Mouse (Mus musculus): Measurements from ENCODE around the gene Zbtb20.

Gene Zbtb20

DNA sequence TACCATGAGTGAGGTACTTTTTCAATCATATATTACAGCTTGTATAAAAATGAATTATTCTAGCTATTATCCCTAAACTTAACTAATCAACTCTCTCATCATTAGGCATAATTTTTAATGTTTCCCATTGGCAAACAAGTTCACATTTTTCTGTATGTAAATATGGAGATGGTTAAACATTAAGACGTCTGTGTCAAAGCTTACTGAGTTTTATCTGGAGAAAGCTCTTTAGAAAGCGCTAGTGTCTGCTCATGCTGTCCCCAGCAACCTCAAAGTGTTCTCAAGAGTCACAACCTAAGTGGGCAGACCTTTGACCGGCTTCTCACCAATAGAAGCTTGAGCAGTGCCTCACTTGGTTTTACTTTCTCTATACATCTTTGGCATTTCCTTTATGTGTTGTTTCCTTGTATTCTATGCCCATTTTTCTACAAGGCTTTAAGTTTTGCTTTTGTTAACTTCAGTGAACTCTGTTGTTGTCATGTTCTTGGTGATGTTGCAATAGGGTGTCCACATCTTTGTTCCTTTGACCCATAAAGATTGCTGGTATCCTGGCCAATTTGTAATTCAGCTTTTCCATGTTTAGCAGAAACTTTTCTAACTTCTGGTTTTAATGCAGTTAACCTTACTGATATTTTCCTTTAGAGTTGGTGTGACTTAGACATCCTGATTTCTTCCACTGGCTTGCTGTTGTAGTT, 522.1 kb downstream of the Zbtb20 start:
- no peak for DNase-seq (ENCODE audit: low spot score in 2 of 2)

- DNase-seq (ENCODE audit: low spot score in 2 of 2): no peak
Observed at GRCm38 (mm10) chr16:43399428-43399827, 523.7 kb downstream of the Zbtb20 start.

GRCm38 (mm10) chr16:43400046-43400445, 524.4 kb downstream of the Zbtb20 start:
- no peak for DNase-seq (ENCODE audit: low spot score in 2 of 2)

GRCm38 (mm10) chr16:43400949-43401348, 525.3 kb downstream of the Zbtb20 start:
- DNase-seq (ENCODE audit: low spot score in 2 of 2): no peak

DNA sequence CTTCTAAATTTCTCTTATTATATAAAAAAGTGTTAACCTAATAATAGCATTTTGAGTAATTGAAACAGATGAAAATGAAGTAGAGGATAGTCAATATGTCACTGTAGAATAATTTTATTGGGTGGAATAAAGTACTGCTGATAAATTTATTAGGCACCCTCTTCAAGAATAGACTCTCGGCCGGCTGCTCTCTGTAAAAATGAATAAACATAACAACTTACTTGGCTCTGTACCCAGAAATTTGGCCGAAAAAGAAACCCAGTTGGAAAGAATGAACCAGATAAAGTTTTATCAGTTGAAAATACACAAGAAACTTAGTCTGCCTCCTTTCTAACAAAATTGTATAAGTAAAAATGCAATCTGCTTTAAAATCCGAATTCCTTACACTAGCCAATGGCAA, 527.2 kb downstream of the Zbtb20 start:
- no peak for DNase-seq (ENCODE audit: low spot score in 2 of 2)

GRCm38 (mm10) chr16:43405089-43405488, 529.4 kb downstream of the Zbtb20 start:
- no peak for DNase-seq (ENCODE audit: low spot score in 2 of 2)

GRCm38 (mm10) chr16:43407594-43408142, 532.0 kb downstream of the Zbtb20 start:
- no peak for DNase-seq (ENCODE audit: low spot score in 2 of 2)

DNA sequence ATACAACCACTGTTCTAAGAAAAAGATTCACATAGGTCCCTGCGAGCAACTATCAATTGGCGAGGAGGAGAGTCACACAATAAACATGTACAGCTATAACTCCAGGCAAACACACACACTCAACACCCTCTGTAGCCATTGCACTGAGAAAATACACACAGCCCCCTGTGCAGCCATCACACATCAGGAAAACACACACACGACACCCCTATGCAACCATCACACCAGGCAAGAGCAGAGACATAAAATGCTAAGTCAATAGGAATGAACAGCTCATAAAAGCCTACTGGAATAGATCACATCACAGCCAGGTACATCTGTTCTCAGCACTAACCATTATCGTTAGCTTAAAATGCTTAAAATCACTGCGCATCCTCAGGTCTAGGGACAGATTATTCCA, 532.9 kb downstream of the Zbtb20 start:
- no peak for DNase-seq (ENCODE audit: low spot score in 2 of 2)

DNA sequence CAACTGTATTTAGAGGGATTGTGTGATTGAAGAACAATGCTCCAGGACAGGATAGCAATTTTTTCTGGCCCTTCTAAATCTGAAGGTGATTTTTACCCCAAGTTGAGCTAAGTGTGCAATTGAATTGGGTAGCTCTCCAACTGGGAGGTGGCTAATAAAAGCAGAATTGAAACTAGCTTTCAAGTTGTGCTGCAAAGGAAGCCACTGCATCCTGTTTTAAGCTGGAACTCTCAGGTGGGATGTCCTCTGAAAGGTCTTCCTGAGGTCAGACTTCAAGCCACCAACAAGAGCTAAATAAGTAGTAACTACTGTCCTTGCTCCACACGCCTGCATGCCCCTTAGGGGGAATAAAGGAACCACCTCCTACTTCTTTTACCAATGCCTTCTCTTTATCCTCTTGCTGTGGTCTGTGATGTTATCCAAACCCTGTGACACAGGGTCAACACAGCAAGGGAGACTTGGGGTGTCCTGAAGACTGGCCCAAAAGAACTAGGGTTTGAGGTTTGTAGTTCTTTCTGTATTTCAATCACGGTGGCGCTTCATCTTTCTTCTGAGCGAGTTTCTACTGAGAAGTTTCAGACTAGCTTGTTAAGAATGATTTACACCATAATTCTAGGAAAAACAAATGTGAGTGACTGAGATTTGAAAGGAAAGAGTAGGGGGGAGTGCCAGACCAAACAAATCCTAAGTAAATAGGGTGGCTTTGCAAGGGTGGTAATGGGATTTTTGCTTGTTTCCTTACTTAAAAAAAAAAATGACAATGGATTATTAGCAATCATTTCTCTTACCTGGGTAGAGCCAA, 533.6 kb downstream of the Zbtb20 start:
- DNase-seq (ENCODE audit: low spot score in 2 of 2): no peak

DNA sequence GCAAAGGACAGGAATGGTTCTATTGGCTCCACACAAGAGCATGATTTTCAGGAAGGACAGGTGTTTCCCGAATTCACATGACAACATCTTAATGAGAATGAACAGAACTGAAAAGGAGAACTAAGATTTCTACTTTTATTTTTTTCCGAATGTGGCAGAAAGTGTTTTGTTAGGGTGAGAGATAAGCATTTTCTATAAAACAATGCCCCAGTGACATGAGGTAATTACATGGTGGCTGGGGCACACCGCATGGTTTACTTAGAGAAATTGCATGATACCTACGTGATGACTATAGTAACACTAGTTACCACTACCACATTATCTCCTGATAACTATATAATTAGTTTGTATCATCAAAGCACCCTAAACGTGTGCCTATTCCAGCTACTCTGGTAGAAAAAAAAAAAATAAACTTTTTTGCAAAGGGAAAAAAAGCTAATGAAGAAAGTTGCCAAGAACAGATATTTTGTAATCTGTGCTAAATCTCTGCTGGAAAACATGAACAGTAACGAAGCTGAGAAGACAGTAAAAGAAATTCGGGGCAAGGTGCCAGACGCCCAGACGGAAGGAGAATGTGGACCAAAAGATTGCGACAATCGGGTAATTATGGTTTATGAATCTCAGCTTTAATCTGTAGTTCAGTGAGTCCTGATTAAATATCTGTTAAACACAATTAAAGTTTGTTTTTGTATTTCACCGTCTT, 534.4 kb downstream of the Zbtb20 start:
- no peak for DNase-seq (ENCODE audit: low spot score in 2 of 2)

DNA sequence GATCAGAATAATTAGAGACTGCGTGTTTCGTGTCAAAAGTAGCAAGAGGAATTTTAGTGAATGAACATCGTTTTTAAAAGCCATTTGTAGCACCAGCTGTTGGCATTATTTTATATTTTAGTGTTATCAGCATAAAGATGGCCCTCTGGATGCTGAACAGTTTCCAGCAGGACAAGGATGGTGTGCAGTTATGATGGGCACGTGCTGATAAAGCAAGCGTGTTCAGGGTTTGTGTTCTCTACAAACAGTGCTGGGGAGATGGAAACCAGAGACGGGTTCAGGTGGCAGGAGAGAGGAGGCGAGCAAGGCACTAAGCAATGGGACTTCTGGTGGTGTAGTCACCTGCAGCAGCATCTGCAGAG, 534.9 kb downstream of the Zbtb20 start:
- no peak for DNase-seq (ENCODE audit: low spot score in 2 of 2)

DNA sequence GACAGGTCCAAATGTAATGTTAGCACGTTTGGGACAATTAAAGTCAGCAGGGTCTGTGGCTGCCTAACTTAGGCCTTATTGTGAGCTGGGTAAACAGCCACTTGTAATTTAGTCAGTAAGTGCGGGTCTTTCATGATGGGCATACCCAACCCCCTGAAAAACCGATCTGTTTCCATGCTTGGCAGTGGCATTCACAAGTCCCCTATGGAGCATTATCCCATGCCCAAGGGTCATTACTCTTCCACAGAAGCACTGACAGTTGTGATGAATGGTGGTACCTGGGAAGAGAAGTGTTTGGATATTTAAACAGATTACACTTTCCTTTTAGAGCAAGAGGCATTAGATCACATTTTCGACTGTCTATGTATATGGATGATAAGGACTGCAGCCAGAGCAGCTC, 540.2 kb downstream of the Zbtb20 start:
- DNase-seq (ENCODE audit: low spot score in 2 of 2): no peak

GRCm38 (mm10) chr16:43419923-43420322, 544.2 kb downstream of the Zbtb20 start:
- DNase-seq (ENCODE audit: low spot score in 2 of 2): no peak

GRCm38 (mm10) chr16:43428955-43429354, 553.3 kb downstream of the Zbtb20 start:
- DNase-seq (ENCODE audit: low spot score in 2 of 2): no peak

- DNase-seq (ENCODE audit: low spot score in 2 of 2): no peak
Observed at GRCm38 (mm10) chr16:43430030-43430429, 554.3 kb downstream of the Zbtb20 start.

GRCm38 (mm10) chr16:43431514-43432371, 556.1 kb downstream of the Zbtb20 start:
- no peak for DNase-seq (ENCODE audit: low spot score in 2 of 2)

DNA sequence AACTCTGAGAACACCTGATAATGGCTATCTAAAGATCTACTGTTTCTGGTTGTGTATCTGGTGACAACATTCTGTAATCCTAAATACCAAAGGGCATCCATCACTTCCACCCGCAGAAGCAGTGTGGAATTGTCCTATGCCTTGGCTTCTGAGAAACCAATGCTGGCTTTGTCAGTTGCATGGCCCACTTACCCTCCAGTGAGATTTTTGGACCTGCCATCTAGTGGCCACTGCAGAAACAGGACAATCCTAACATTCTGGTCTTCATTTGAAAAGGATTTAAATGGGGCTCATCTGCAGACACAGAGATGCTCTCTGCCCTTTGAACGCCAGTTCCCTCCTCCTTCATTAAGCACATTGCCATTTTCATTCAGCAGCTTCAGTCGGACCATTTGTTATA, 559.3 kb downstream of the Zbtb20 start:
- peak in 1 of 2 experiments; percentile 8 for DNase-seq (ENCODE audit: low spot score in 2 of 2)

DNA sequence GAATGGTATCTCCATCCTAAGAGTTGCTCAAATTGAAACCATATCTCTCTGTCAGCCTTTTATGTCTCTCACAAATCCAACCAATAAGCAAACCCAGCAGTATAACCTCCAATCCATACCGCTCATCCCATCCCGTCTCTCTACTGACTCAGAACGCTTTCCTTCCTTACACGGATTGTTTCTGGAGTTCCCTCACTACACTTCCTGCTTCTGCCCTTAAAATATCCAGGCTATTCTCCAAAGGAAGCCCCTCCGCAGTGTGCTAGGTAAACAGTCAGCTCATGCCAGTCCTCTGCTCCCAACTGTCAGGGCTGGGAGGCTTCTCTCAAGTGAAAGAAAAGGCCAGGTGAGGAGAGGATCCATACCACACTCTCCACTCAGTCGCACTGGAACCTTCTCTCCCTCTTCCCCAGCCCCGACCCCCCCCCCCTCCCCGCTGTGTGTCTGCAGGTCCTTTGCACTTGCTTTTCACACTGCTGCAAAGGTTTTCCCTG, 563.2 kb downstream of the Zbtb20 start:
- DNase-seq (ENCODE audit: low spot score in 2 of 2): no peak

DNA sequence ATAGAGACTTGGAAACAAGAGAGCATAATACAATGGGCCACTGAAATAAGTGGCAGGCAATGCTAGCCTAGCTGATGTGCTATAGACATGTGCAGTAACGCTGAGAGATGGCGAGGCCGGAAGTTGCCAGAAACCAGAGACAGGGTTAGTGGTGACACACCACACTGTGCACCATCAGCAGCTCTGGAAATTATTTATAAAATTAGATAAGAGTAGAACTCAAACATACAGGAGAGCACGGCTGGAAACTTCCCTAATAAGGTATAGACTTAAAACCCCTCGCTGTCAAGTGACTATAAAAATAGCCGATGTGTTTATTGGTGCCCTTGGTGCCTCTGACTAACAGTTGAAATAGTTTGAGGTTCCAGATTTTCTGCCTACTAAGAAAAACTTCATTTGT, 565.7 kb downstream of the Zbtb20 start:
- no peak for DNase-seq (ENCODE audit: low spot score in 2 of 2)

- DNase-seq (ENCODE audit: low spot score in 2 of 2): no peak
Observed at GRCm38 (mm10) chr16:43443034-43443433, 567.4 kb downstream of the Zbtb20 start.

Measured in frontal cortex, postnatal 14 days (tissue).